Mouse (Mus musculus) embryo, embryonic 11.5 days (tissue): Measurements from ENCODE around the gene Esrrg.

Experiments used
- DNase-seq: peaks from one replicate; pipeline ENCODE4 v3.0.0-alpha.2; 2012; ENCODE audit warnings: low read depth, low spot score

Esrrg gene

GRCm38 (mm10) chr1:187608261-187608921 is at the start of gene Esrrg:
TSS of gene Esrrg (plus strand) at chr1:187608791.
- DNase-seq: no peak

GRCm38 (mm10) chr1:187583982-187584381 is 24.6 kb upstream of the Esrrg start:
- no peak for DNase-seq

GRCm38 (mm10) chr1:187586541-187587075 is 22.0 kb upstream of the Esrrg start:
- DNase-seq: no peak

GRCm38 (mm10) chr1:187602942-187603341 is 5.6 kb upstream of the Esrrg start:
- DNase-seq: no peak

- DNase-seq: no peak
Measured at GRCm38 (mm10) chr1:187604063-187604484, 4.5 kb upstream of the Esrrg start.

GRCm38 (mm10) chr1:187604691-187605310 is 3.8 kb upstream of the Esrrg start:
- DNase-seq: no peak

- DNase-seq: no peak
Measured at GRCm38 (mm10) chr1:187605391-187606270, 3.0 kb upstream of the Esrrg start.

- DNase-seq: no peak
Measured at GRCm38 (mm10) chr1:187606271-187607040, 2.1 kb upstream of the Esrrg start.

GRCm38 (mm10) chr1:187607065-187608047 is 1.2 kb upstream of the Esrrg start:
- DNase-seq: no peak

GRCm38 (mm10) chr1:187609021-187609852 is 646 bp downstream of the Esrrg start:
- no peak for DNase-seq

GRCm38 (mm10) chr1:187609853-187610230 is 1.3 kb downstream of the Esrrg start:
- DNase-seq: no peak

- DNase-seq: no peak
Measured at GRCm38 (mm10) chr1:187610336-187610948, 1.9 kb downstream of the Esrrg start.

- no peak for DNase-seq
Measured at GRCm38 (mm10) chr1:187611925-187612324, 3.3 kb downstream of the Esrrg start.

- DNase-seq: no peak
Measured at GRCm38 (mm10) chr1:187613277-187613676, 4.7 kb downstream of the Esrrg start.

- no peak for DNase-seq
Measured at GRCm38 (mm10) chr1:187623981-187624380, 15.4 kb downstream of the Esrrg start.

GRCm38 (mm10) chr1:187630361-187630760 is 21.8 kb downstream of the Esrrg start:
- no peak for DNase-seq

GRCm38 (mm10) chr1:187631486-187631885 is 22.9 kb downstream of the Esrrg start:
- DNase-seq: no peak

- no peak for DNase-seq
Measured at GRCm38 (mm10) chr1:187645258-187645657, 36.7 kb downstream of the Esrrg start.

GRCm38 (mm10) chr1:187648551-187648950 is 40.0 kb downstream of the Esrrg start:
- no peak for DNase-seq
